Mouse (Mus musculus) E14TG2a.4 (cell line): Measurements from ENCODE around the gene Ptpa.
A peak's percentile ranks its signal among the peaks of the same experiment; 100 is the strongest.

ENCODE experiments used
- H3K27me3 ChIP-seq: 2 replicates; pipeline ENCODE4 v1.6.1; 2014; ENCODE audit warnings: low read length, control low read depth; ENCODE audit not compliant: insufficient read depth
- H3K36me3 ChIP-seq: 2 replicates; pipeline ENCODE4 v1.6.1; 2014; ENCODE audit warnings: low read length, control low read depth; ENCODE audit not compliant: insufficient read depth
- H3K4me1 ChIP-seq: replicated peaks from 2 replicates; pipeline ENCODE4 v1.6.1; 2014; ENCODE audit warnings: low read depth, low read length, control low read depth
- H3K4me3 ChIP-seq: replicated peaks from 2 replicates; pipeline ENCODE4 v1.5.1; 2014; ENCODE audit warnings: mild to moderate bottlenecking, low read length
- H3K9me3 ChIP-seq: 2 replicates; pipeline ENCODE4 v1.6.1; 2014; ENCODE audit warnings: low read length, control low read depth
- CTCF ChIP-seq: conservative IDR thresholded peaks from 2 replicates; pipeline ENCODE4 v1.5.1; 2014; ENCODE audit warnings: low read length
- NANOG ChIP-seq: IDR thresholded peaks from 2 replicates; pipeline ENCODE4 v1.6.1; 2014; ENCODE audit warnings: borderline replicate concordance, low read length, mixed read lengths
- POU5F1 ChIP-seq: IDR thresholded peaks from 2 replicates; pipeline ENCODE4 v1.6.1; 2014; ENCODE audit warnings: low read length, borderline replicate concordance

The Ptpa gene

GRCm38 (mm10) chr2:30470143-30470946 lies 54.5 kb downstream of the Ptpa start:
- no peaks in the 10 kb centered on the region for H3K36me3 ChIP-seq
- no peak for TF ChIP-seq NANOG
- TF ChIP-seq CTCF = no peak
- H3K27me3 ChIP-seq = peaks cover 58% of the 10 kb centered on the region
- H3K4me3 ChIP-seq = peak overlapping the region; percentile 77
- peaks cover 33% of the 10 kb centered on the region for H3K4me1 ChIP-seq
- no peaks in the 10 kb centered on the region for H3K9me3 ChIP-seq

- H3K4me1 ChIP-seq = peaks cover 40% of the 10 kb centered on the region
- no peaks in the 10 kb centered on the region for H3K9me3 ChIP-seq
- peak overlapping the region; percentile 50 for H3K4me3 ChIP-seq
- peaks cover 56% of the 10 kb centered on the region for H3K27me3 ChIP-seq
- TF ChIP-seq CTCF (no peak), NANOG (no peak), POU5F1 (no peak)
- peaks cover 1% of the 10 kb centered on the region; the same call in 1 of the 2 replicates for H3K36me3 ChIP-seq
Observed at GRCm38 (mm10) chr2:30471051-30471450, 55.2 kb downstream of the Ptpa start.

- Histone ChIP-seq H3K4me3 (peak overlapping the region; percentile 89), H3K9me3 (no peaks in the 10 kb centered on the region), H3K36me3 (peaks cover 11% of the 10 kb centered on the region), H3K4me1 (peaks cover 50% of the 10 kb centered on the region), H3K27me3 (peaks cover 48% of the 10 kb centered on the region)
- TF ChIP-seq POU5F1 (no peak), CTCF (no peak), NANOG (no peak)
Observed at GRCm38 (mm10) chr2:30471795-30472720, 56.2 kb downstream of the Ptpa start.

GRCm38 (mm10) chr2:30472731-30473351 lies 57.0 kb downstream of the Ptpa start:
- Histone ChIP-seq H3K36me3 (peaks cover 19% of the 10 kb centered on the region), H3K27me3 (peaks cover 40% of the 10 kb centered on the region), H3K9me3 (no peaks in the 10 kb centered on the region), H3K4me1 (peaks cover 55% of the 10 kb centered on the region), H3K4me3 (peak overlapping the region; percentile 89)
- no peak for TF ChIP-seq POU5F1
- no peak for TF ChIP-seq NANOG
- TF ChIP-seq CTCF = no peak

GRCm38 (mm10) chr2:30473431-30474031 lies 57.7 kb downstream of the Ptpa start:
- peaks cover 33% of the 10 kb centered on the region for H3K27me3 ChIP-seq
- H3K4me1 ChIP-seq = peaks cover 61% of the 10 kb centered on the region
- TF ChIP-seq POU5F1 (no peak), CTCF (no peak), NANOG (no peak)
- H3K4me3 ChIP-seq = peak overlapping the region; percentile 89
- no peaks in the 10 kb centered on the region for H3K9me3 ChIP-seq
- peaks cover 25% of the 10 kb centered on the region for H3K36me3 ChIP-seq

GRCm38 (mm10) chr2:30474039-30474438 lies 58.2 kb downstream of the Ptpa start, which contains the start of gene Ier5l:
TSS of gene Ier5l (minus strand) at chr2:30474219.
- H3K9me3 ChIP-seq = no peaks in the 10 kb centered on the region
- H3K4me1 ChIP-seq = peaks cover 59% of the 10 kb centered on the region
- no peak for TF ChIP-seq CTCF
- TF ChIP-seq POU5F1 = no peak
- TF ChIP-seq NANOG = no peak
- H3K36me3 ChIP-seq = peaks cover 28% of the 10 kb centered on the region
- H3K27me3 ChIP-seq = peaks cover 28% of the 10 kb centered on the region
- peak within 1 kb of the TSS; percentile 89 for H3K4me3 ChIP-seq

- Histone ChIP-seq H3K4me1 (peaks cover 63% of the 10 kb centered on the region), H3K9me3 (no peaks in the 10 kb centered on the region), H3K27me3 (peaks cover 21% of the 10 kb centered on the region), H3K4me3 (peak overlapping the region; percentile 89), H3K36me3 (peaks cover 35% of the 10 kb centered on the region)
- TF ChIP-seq CTCF = no peak
- TF ChIP-seq POU5F1 = no peak
- no peak for TF ChIP-seq NANOG
Observed at GRCm38 (mm10) chr2:30474776-30475175, 58.9 kb downstream of the Ptpa start.

- Histone ChIP-seq H3K27me3 (peaks cover 15% of the 10 kb centered on the region), H3K4me3 (peak overlapping the region; percentile 89), H3K4me1 (peaks cover 64% of the 10 kb centered on the region), H3K9me3 (no peaks in the 10 kb centered on the region), H3K36me3 (peaks cover 42% of the 10 kb centered on the region)
- no peak for TF ChIP-seq CTCF
- no peak for TF ChIP-seq POU5F1
- no peak for TF ChIP-seq NANOG
Observed at GRCm38 (mm10) chr2:30475457-30475856, 59.6 kb downstream of the Ptpa start.
